Mouse (Mus musculus): ENCODE data around the gene 9230104L09Rik. TPM values are rescaled to one million over a fixed set of nuclear protein-coding genes. Genes with fewer than 3 reads are reported as not detected.

The 9230104L09Rik gene
- polyA plus RNA-seq, 1 experiment from 2014 or later: not detected

Other genes with a start within 250 kb of the 9230104L09Rik start
- 71.3 and 71.6 TPM in 2 replicates for gene Nxt1, start 192.4 kb downstream of the 9230104L09Rik start, polyA plus RNA-seq (2014; fragmentation: Nextera tagmentation; extraction: Ambion mirVana)
- gene Gzf1, start 184.0 kb downstream of the 9230104L09Rik start, polyA plus RNA-seq (2014; fragmentation: Nextera tagmentation; extraction: Ambion mirVana): 14.7 and 16.2 TPM in 2 replicates
- gene Napb, start 132.6 kb downstream of the 9230104L09Rik start, polyA plus RNA-seq (2014; fragmentation: Nextera tagmentation; extraction: Ambion mirVana): 2.2 and 2.4 TPM in 2 replicates
- not detected in 2 replicates for gene Cstl1, start 114.7 kb downstream of the 9230104L09Rik start, polyA plus RNA-seq (2014; fragmentation: Nextera tagmentation; extraction: Ambion mirVana)
- gene Cst11, start 93.5 kb downstream of the 9230104L09Rik start, polyA plus RNA-seq (2014; fragmentation: Nextera tagmentation; extraction: Ambion mirVana): not detected in 2 replicates
- gene 8030411F24Rik, start 83.0 kb downstream of the 9230104L09Rik start, polyA plus RNA-seq (2014; fragmentation: Nextera tagmentation; extraction: Ambion mirVana): not detected in 2 replicates
- gene Cst12, start 75.7 kb downstream of the 9230104L09Rik start, polyA plus RNA-seq (2014; fragmentation: Nextera tagmentation; extraction: Ambion mirVana): not detected in 2 replicates
- not detected in 2 replicates for gene Cst8, start 66.3 kb downstream of the 9230104L09Rik start, polyA plus RNA-seq (2014; fragmentation: Nextera tagmentation; extraction: Ambion mirVana)
- gene Cst13, start 45.0 kb downstream of the 9230104L09Rik start, polyA plus RNA-seq (2014; fragmentation: Nextera tagmentation; extraction: Ambion mirVana): not detected in 2 replicates
- gene Cst9, start 29.9 kb downstream of the 9230104L09Rik start, polyA plus RNA-seq (2014; fragmentation: Nextera tagmentation; extraction: Ambion mirVana): 1.9 and 2.3 TPM in 2 replicates
- 812 and 876 TPM in 2 replicates for gene Cst3, start 10.7 kb upstream of the 9230104L09Rik start, polyA plus RNA-seq (2014; fragmentation: Nextera tagmentation; extraction: Ambion mirVana)
- gene Gm1330, start 138.2 kb upstream of the 9230104L09Rik start, polyA plus RNA-seq (2014; fragmentation: Nextera tagmentation; extraction: Ambion mirVana): not detected in 2 replicates
- not detected in 2 replicates for gene Gm10750, start 152.2 kb upstream of the 9230104L09Rik start, polyA plus RNA-seq (2014; fragmentation: Nextera tagmentation; extraction: Ambion mirVana)